Mouse (Mus musculus) bone marrow macrophage, adult 2 months (primary cell): ENCODE measurements around the gene Trim29.

Experiments
- CTCF ChIP-seq: IDR thresholded peaks from 2 replicates; pipeline ENCODE4 v1.5.1; 2012; ENCODE audit warnings: low read depth, mild to moderate bottlenecking, low read length, moderate library complexity
- POLR2A ChIP-seq: IDR thresholded peaks from 2 replicates; pipeline ENCODE4 v1.6.1; 2012; ENCODE audit warnings: mild to moderate bottlenecking, low read depth, low read length, borderline replicate concordance

DNA sequence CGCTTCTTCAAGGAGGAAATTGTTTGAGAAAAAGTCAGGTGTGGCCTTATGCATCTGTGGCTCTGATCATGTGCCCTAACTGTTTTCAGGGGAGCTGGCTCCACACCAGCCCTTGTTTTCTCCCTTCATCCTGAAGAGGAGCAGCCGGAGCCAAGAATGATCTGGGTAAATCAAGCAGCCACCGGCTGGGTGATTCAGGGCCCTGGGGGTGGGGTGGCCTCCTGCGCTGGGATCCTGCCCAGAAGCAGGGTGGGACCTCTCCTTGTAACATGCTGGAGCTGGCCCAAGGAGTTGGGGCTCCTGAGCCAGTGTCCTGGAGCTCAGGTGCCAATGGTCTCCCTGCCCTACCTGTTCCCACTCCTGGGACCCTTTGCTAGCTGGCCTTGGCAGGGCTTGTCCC lies 25.4 kb upstream of the Trim29 start:
- no peak for TF ChIP-seq CTCF
- TF ChIP-seq POLR2A, result no peak
